Mouse (Mus musculus): Measurements from ENCODE around the gene Klrb1c. TPM values are rescaled to one million over a fixed set of nuclear protein-coding genes. Genes with fewer than 3 reads are reported as not detected.
"Not testable (repeated sequence)": the region's sequence is repeated elsewhere in the genome, so short reads cannot be mapped to it uniquely, and the experiment has no call there.

Gene Klrb1c
- total RNA-seq, 2 experiments from 2014 or later: 0.39 to 14.3 TPM

- no peak for ATAC-seq (replicated peaks; ENCODE audit: low FRiP score, low TSS enrichment, poor library complexity, severe bottlenecking)
Measured at GRCm38 (mm10) chr6:128761144-128761540, 27.9 kb downstream of the Klrb1c start.

GRCm38 (mm10) chr6:128760416-128761143 is 28.4 kb downstream of the Klrb1c start:
- ATAC-seq (replicated peaks; ENCODE audit: low FRiP score, low TSS enrichment, poor library complexity, severe bottlenecking): peak; percentile 70

- peak; percentile 43 for ATAC-seq (replicated peaks; ENCODE audit: low FRiP score, low TSS enrichment, poor library complexity, severe bottlenecking)
Measured at GRCm38 (mm10) chr6:128760016-128760415, 29.0 kb downstream of the Klrb1c start.

GRCm38 (mm10) chr6:128759221-128759950 is 29.6 kb downstream of the Klrb1c start:
- no peak for ATAC-seq (replicated peaks; ENCODE audit: low FRiP score, low TSS enrichment, poor library complexity, severe bottlenecking)

GRCm38 (mm10) chr6:128755402-128755763 is 33.6 kb downstream of the Klrb1c start:
- not testable (repeated sequence) for ATAC-seq (replicated peaks; ENCODE audit: low FRiP score, low TSS enrichment, poor library complexity, severe bottlenecking)

- not testable (repeated sequence) for ATAC-seq (replicated peaks; ENCODE audit: low FRiP score, low TSS enrichment, poor library complexity, severe bottlenecking)
Measured at GRCm38 (mm10) chr6:128754748-128755401, 34.1 kb downstream of the Klrb1c start.

- ATAC-seq (replicated peaks; ENCODE audit: low FRiP score, low TSS enrichment, poor library complexity, severe bottlenecking): peak; percentile 71
Measured at GRCm38 (mm10) chr6:128754265-128754664, 34.8 kb downstream of the Klrb1c start.

GRCm38 (mm10) chr6:128753610-128754224 is 35.3 kb downstream of the Klrb1c start:
- peak; percentile 99 for ATAC-seq (replicated peaks; ENCODE audit: low FRiP score, low TSS enrichment, poor library complexity, severe bottlenecking)

GRCm38 (mm10) chr6:128747006-128747405 is 42.0 kb downstream of the Klrb1c start:
- ATAC-seq (replicated peaks; ENCODE audit: low FRiP score, low TSS enrichment, poor library complexity, severe bottlenecking): not testable (repeated sequence)

GRCm38 (mm10) chr6:128737445-128737844 is 51.6 kb downstream of the Klrb1c start:
- no peak for ATAC-seq (replicated peaks; ENCODE audit: low FRiP score, low TSS enrichment, poor library complexity, severe bottlenecking)

GRCm38 (mm10) chr6:128736100-128736499 is 52.9 kb downstream of the Klrb1c start:
- peak; percentile 93 for ATAC-seq (replicated peaks; ENCODE audit: low FRiP score, low TSS enrichment, poor library complexity, severe bottlenecking)

GRCm38 (mm10) chr6:128734896-128735295 is 54.1 kb downstream of the Klrb1c start:
- ATAC-seq (replicated peaks; ENCODE audit: low FRiP score, low TSS enrichment, poor library complexity, severe bottlenecking): no peak

GRCm38 (mm10) chr6:128733908-128734679 is 54.9 kb downstream of the Klrb1c start:
- peak; percentile 32; the same call in 1 of the 2 replicates for ATAC-seq (replicated peaks; ENCODE audit: low FRiP score, low TSS enrichment, poor library complexity, severe bottlenecking)

GRCm38 (mm10) chr6:128732032-128732431 is 57.0 kb downstream of the Klrb1c start:
- ATAC-seq (replicated peaks; ENCODE audit: low FRiP score, low TSS enrichment, poor library complexity, severe bottlenecking): no peak

Other genes with a start within 250 kb of the Klrb1c start
- gene A2ml1, start 207.6 kb downstream of the Klrb1c start, total RNA-seq (2014; fragmentation: Nextera tagmentation): not detected in 2 replicates
- not detected in 2 replicates for gene A2ml1, start 207.6 kb downstream of the Klrb1c start, total RNA-seq (2017)
- gene Klrb1a, start 165.7 kb downstream of the Klrb1c start, total RNA-seq (2014; fragmentation: Nextera tagmentation): 7.4 TPM in 1 of 2 replicates, not detected in the other
- 2.0 TPM in 1 of 2 replicates, not detected in the other for gene Klrb1a, start 165.7 kb downstream of the Klrb1c start, total RNA-seq (2017)
- gene Clec2h, start 126.8 kb downstream of the Klrb1c start, total RNA-seq (2014; fragmentation: Nextera tagmentation): not detected in 2 replicates
- gene Clec2h, start 126.8 kb downstream of the Klrb1c start, total RNA-seq (2017): not detected in 2 replicates
- gene Klrb1, start 66.2 kb downstream of the Klrb1c start, total RNA-seq (2014; fragmentation: Nextera tagmentation): 2.4 TPM in 1 of 2 replicates, not detected in the other
- gene Klrb1, start 66.2 kb downstream of the Klrb1c start, total RNA-seq (2017): not detected in 2 replicates
- gene Gm44511, start 37.1 kb upstream of the Klrb1c start, total RNA-seq (2014; fragmentation: Nextera tagmentation): not detected in 2 replicates
- not detected in 2 replicates for gene Gm44511, start 37.1 kb upstream of the Klrb1c start, total RNA-seq (2017)
- gene Klrb1b, start 37.1 kb upstream of the Klrb1c start, total RNA-seq (2014; fragmentation: Nextera tagmentation): 0.94 TPM in 1 of 2 replicates, not detected in the other
- gene Klrb1b, start 37.1 kb upstream of the Klrb1c start, total RNA-seq (2017): 1.8 and 5.5 TPM in 2 replicates
- gene Clec2i, start 98.4 kb upstream of the Klrb1c start, total RNA-seq (2014; fragmentation: Nextera tagmentation): 0.90 and 1.5 TPM in 2 replicates
- gene Clec2i, start 98.4 kb upstream of the Klrb1c start, total RNA-seq (2017): 3.4 and 4.3 TPM in 2 replicates
- gene BC035044, start 101.9 kb upstream of the Klrb1c start, total RNA-seq (2014; fragmentation: Nextera tagmentation): 3.0 and 8.4 TPM in 2 replicates
- 0.85 and 13.2 TPM in 2 replicates for gene BC035044, start 101.9 kb upstream of the Klrb1c start, total RNA-seq (2017)
- not detected in 2 replicates for gene Clec2g, start 145.2 kb upstream of the Klrb1c start, total RNA-seq (2014; fragmentation: Nextera tagmentation)
- not detected in 2 replicates for gene Clec2g, start 145.2 kb upstream of the Klrb1c start, total RNA-seq (2017)